Mouse (Mus musculus) heart, embryonic 12.5 days (tissue): ENCODE measurements around the gene Ankrd6. TPM values are rescaled to one million over a fixed set of nuclear protein-coding genes. Genes with fewer than 3 reads are reported as not detected.

Source experiments
- ATAC-seq: fragments of 200-750 bp; cut with Nextera tagmentation; 2 replicates; pipeline ENCODE4 v1.8.0; 2017; ENCODE audit warnings: moderate TSS enrichment, moderate library complexity; ENCODE audit not compliant: insufficient number of reproducible peaks, low FRiP score
- H3K27ac ChIP-seq: fragments of 300-500 bp; sonication (generic); 2 replicates; pipeline ENCODE4 v1.5.1; 2016; ENCODE audit warnings: mild to moderate bottlenecking, moderate library complexity; ENCODE audit not compliant: poor library complexity, severe bottlenecking
- H3K27me3 ChIP-seq: fragments of 300-500 bp; sonication (generic); replicated peaks from 2 replicates; pipeline ENCODE4 v1.6.1; 2016; ENCODE audit warnings: mild to moderate bottlenecking, moderate library complexity
- H3K36me3 ChIP-seq: fragments of 300-500 bp; sonication (generic); 2 replicates; pipeline ENCODE4 v1.6.1; 2016; ENCODE audit warnings: mild to moderate bottlenecking, moderate library complexity
- H3K4me1 ChIP-seq: fragments of 300-500 bp; sonication (generic); replicated peaks from 2 replicates; pipeline ENCODE4 v1.6.1; 2016; ENCODE audit warnings: mild to moderate bottlenecking
- H3K4me2 ChIP-seq: fragments of 300-500 bp; sonication (generic); 2 replicates; pipeline ENCODE4 v1.6.1; 2016; ENCODE audit warnings: mild to moderate bottlenecking, moderate library complexity
- H3K4me3 ChIP-seq: fragments of 300-500 bp; sonication (generic); 2 replicates; pipeline ENCODE4 v1.5.1; 2016; ENCODE audit warnings: mild to moderate bottlenecking
- H3K9ac ChIP-seq: fragments of 300-500 bp; sonication (generic); 2 replicates; pipeline ENCODE4 v1.6.1; 2016; ENCODE audit warnings: mild to moderate bottlenecking, moderate library complexity
- H3K9me3 ChIP-seq: fragments of 300-500 bp; sonication (generic); replicated peaks from 2 replicates; pipeline ENCODE4 v1.6.1; 2016; ENCODE audit warnings: mild to moderate bottlenecking, moderate library complexity
- WGBS: fragments of 180-500 bp; shearing (Covaris S2); methylation state at CpG from one replicate; pipeline ENCODE4 v1.1.7; 2016; 5-methylcytosine and 5-hydroxymethylcytosine counted together
- polyA plus RNA-seq: library from polyadenylated mRNA; unstranded; fragments of >200 nt; fragmentation: Nextera tagmentation; extraction: Ambion mirVana; gene quantifications from 2 replicates; pipeline ENCODE4 v1.2.1, GENCODE M21; 2016

Gene Ankrd6
- polyA plus RNA-seq, 1 experiment from 2014 or later = 7.7 TPM

GRCm38 (mm10) chr4:32923436-32923835 lies 27.2 kb downstream of the Ankrd6 start:
- Histone ChIP-seq H3K36me3 (0 out of 2 replicates have a peak, but pooled peaks cover 2% of the 10 kb centered on the region), H3K27ac (no peak overlapping the region), H3K4me2 (peak overlapping the region; percentile 60), H3K9ac (peak overlapping the region; percentile 42; the same call in 1 of the 2 replicates), H3K9me3 (no peaks in the 10 kb centered on the region), H3K27me3 (no peaks in the 10 kb centered on the region), H3K4me1 (peaks cover 29% of the 10 kb centered on the region), H3K4me3 (peak overlapping the region; percentile 11; the same call in 1 of the 2 replicates)
- WGBS = 3% methylated on average over 10 of the region's 10 CpGs
- no peak for ATAC-seq

GRCm38 (mm10) chr4:32922871-32923270 lies 27.8 kb downstream of the Ankrd6 start:
- no peak overlapping the region for H3K9ac ChIP-seq
- H3K4me3 ChIP-seq = no peak overlapping the region
- H3K27ac ChIP-seq = no peak overlapping the region
- no peak for ATAC-seq
- H3K27me3 ChIP-seq = no peaks in the 10 kb centered on the region
- WGBS = 96% methylated on average over 1 of the region's 1 CpGs
- H3K36me3 ChIP-seq = no peaks in the 10 kb centered on the region
- H3K4me2 ChIP-seq = peak overlapping the region; percentile 60
- H3K9me3 ChIP-seq = no peaks in the 10 kb centered on the region
- peaks cover 33% of the 10 kb centered on the region for H3K4me1 ChIP-seq

GRCm38 (mm10) chr4:32920863-32921262 lies 29.8 kb downstream of the Ankrd6 start:
- Histone ChIP-seq H3K4me2 (no peak overlapping the region), H3K27ac (no peak overlapping the region), H3K4me3 (no peak overlapping the region), H3K27me3 (no peaks in the 10 kb centered on the region), H3K9me3 (no peaks in the 10 kb centered on the region), H3K9ac (no peak overlapping the region), H3K4me1 (peaks cover 45% of the 10 kb centered on the region), H3K36me3 (no peaks in the 10 kb centered on the region)
- ATAC-seq = no peak
- 83% methylated on average over 7 of the region's 7 CpGs for WGBS

GRCm38 (mm10) chr4:32918571-32918970 lies 32.1 kb downstream of the Ankrd6 start:
- no peaks in the 10 kb centered on the region for H3K9me3 ChIP-seq
- no peaks in the 10 kb centered on the region for H3K36me3 ChIP-seq
- peaks cover 41% of the 10 kb centered on the region for H3K4me1 ChIP-seq
- no peak overlapping the region for H3K4me2 ChIP-seq
- no peak overlapping the region for H3K4me3 ChIP-seq
- WGBS = 70% methylated on average over 5 of the region's 5 CpGs
- H3K27me3 ChIP-seq = no peaks in the 10 kb centered on the region
- H3K9ac ChIP-seq = no peak overlapping the region
- no peak for ATAC-seq
- no peak overlapping the region for H3K27ac ChIP-seq

DNA sequence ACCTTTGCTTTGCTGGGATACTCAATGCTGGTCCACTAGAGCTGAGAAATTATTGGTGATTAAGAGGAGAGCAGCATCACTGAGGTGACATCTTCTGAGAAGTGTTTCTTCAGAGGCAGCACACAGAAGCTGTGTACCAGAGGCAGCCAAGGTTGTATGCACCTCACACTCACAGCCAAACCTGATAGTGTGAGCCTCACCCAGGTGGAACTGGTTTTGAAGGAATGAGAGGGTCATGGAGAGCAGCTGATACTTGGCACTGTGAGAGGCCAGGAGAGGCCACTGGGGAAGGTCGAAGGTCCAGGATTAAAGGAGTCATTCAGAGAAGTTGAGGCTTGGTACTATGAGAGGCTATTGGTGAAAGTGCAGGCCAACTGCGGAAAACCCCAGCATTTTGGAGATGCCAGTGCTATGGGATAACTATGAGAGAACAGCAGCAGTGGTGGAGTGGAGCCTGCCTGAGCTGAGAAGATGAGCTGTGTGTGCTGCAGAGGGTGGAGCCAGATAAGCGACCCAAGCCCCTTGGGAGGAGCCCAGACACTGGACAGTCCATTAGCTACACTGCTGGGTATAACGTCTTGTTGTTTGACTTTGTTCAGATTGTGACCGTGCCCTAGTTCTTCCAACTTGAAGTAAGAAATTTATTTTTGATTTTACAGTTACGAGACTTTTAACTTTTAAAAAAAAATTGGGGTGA lies 33.8 kb downstream of the Ankrd6 start:
- no peak overlapping the region for H3K9ac ChIP-seq
- 53% methylated on average over 6 of the region's 6 CpGs for WGBS
- no peak overlapping the region for H3K4me3 ChIP-seq
- no peaks in the 10 kb centered on the region for H3K36me3 ChIP-seq
- peaks cover 31% of the 10 kb centered on the region for H3K4me1 ChIP-seq
- no peaks in the 10 kb centered on the region for H3K9me3 ChIP-seq
- H3K4me2 ChIP-seq = no peak overlapping the region
- peak; percentile 93 for ATAC-seq
- H3K27me3 ChIP-seq = no peaks in the 10 kb centered on the region
- H3K27ac ChIP-seq = 0 out of 2 replicates have a peak overlapping the region, but pooled peaks have one; percentile 23

- Histone ChIP-seq H3K4me1 (peaks cover 31% of the 10 kb centered on the region), H3K27ac (peak overlapping the region; percentile 23; the same call in 1 of the 2 replicates), H3K9me3 (no peaks in the 10 kb centered on the region), H3K27me3 (no peaks in the 10 kb centered on the region), H3K4me3 (no peak overlapping the region), H3K9ac (no peak overlapping the region), H3K4me2 (no peak overlapping the region), H3K36me3 (no peaks in the 10 kb centered on the region)
- 55% methylated on average over 8 of the region's 8 CpGs for WGBS
- ATAC-seq = no peak
Measured at GRCm38 (mm10) chr4:32915928-32916327, 34.7 kb downstream of the Ankrd6 start.

DNA sequence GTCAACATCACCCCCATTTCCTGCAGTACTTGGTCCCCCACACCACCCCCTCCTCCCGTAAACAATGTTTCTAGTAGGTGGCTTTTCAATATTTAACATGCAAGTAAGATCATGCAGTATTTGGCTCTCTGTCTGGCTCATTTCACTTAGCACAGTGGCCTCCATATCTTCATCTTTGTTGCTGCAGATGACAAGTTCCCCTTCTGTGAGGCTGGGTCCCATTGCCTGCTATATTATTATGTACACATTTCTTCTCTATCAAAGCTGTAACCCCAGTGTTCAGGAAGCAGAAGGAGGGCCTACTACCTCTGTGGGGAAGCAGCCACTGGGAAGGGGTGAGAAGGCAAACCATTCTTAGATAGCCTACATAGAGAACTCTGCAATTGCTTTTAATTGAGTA lies 40.6 kb downstream of the Ankrd6 start:
- Histone ChIP-seq H3K4me2 (peak overlapping the region; percentile 5; the same call in 1 of the 2 replicates), H3K9ac (no peak overlapping the region), H3K27me3 (no peaks in the 10 kb centered on the region), H3K4me1 (peaks cover 44% of the 10 kb centered on the region), H3K4me3 (no peak overlapping the region), H3K9me3 (no peaks in the 10 kb centered on the region), H3K36me3 (no peaks in the 10 kb centered on the region), H3K27ac (no peak overlapping the region)
- no peak for ATAC-seq
- WGBS = 78% methylated on average over 1 of the region's 1 CpGs

DNA sequence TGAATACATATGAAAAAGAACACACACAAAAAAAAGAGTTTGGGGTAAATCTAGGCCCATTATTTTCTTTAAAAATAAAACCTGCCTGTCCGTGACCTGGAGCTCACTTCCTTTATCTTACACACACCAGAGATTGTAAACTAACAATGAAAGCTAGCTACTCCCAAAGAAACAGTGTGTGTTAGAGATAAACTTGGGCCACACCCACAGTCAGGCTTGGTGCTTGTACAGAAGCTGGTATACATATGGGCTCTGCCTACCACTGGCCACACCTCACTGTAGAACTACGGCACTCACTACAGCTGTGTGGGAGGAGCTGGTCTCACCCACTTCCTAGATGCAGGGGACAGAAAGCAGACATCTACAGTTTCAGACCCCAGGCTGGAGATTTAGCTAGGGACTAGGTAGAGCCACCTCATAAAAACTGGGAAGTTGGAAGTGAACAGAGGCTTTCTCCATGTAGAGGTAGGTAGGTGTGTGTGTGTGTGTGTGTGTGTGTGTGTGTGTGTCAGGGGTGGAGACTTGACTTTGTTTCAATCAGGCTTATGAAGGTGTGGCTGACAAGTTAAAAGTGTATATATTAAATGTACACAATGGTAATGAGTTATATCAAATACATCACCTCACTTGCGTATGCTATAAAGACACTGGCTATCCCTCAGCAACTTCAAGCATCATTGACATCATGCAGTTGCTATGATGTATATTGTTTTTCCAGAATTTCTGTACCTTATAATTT lies 41.2 kb downstream of the Ankrd6 start:
- H3K4me3 ChIP-seq = no peak overlapping the region
- no peaks in the 10 kb centered on the region for H3K27me3 ChIP-seq
- no peak overlapping the region for H3K27ac ChIP-seq
- peak overlapping the region; percentile 5; the same call in 1 of the 2 replicates for H3K4me2 ChIP-seq
- no peak overlapping the region for H3K9ac ChIP-seq
- peaks cover 43% of the 10 kb centered on the region for H3K4me1 ChIP-seq
- no peaks in the 10 kb centered on the region for H3K36me3 ChIP-seq
- WGBS = 53% methylated on average over 3 of the region's 3 CpGs
- H3K9me3 ChIP-seq = no peaks in the 10 kb centered on the region
- ATAC-seq = peak; percentile 96

DNA sequence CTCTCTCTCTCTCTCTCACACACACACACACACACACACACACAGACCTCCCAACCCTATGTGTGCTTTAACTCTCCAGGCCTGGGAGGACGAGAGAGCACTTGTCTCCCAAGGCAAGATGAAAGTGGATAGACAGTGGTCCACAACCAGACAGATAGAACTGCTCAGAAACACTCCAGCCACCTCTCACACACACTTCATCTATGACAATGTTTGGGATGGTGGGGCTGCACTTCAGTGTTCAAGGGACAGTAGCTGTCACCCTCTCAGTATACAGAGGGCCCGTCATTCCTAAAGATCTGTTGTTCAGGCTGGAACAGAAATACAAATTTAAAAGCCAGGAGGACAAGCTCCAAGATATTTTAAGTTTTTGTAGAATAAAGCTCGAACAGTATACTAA lies 43.0 kb downstream of the Ankrd6 start:
- Histone ChIP-seq H3K4me3 (no peak overlapping the region), H3K9ac (peak overlapping the region; percentile 15; the same call in 1 of the 2 replicates), H3K27ac (no peak overlapping the region), H3K36me3 (no peaks in the 10 kb centered on the region), H3K27me3 (no peaks in the 10 kb centered on the region), H3K4me2 (no peak overlapping the region), H3K9me3 (no peaks in the 10 kb centered on the region), H3K4me1 (peaks cover 44% of the 10 kb centered on the region)
- 63% methylated on average over 3 of the region's 3 CpGs for WGBS
- ATAC-seq = no peak

DNA sequence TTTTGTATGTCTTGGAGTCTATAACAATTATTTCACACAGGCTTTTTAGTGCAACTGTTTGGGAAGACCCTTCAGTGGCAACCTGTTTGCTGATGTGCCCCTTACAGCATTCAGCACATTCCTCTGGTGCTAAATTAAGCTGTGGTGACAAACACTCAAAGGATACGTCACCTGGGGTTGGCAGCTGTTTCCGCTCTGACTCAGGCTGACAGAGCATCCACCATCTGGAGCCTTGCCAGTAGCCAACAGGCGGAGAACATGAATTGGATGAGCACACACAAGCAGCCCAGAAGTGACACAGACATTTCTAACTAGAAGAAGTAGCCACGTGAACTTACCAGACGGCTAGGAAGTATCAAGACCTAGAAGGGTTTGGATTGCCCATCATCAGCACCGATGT lies 44.0 kb downstream of the Ankrd6 start:
- no peaks in the 10 kb centered on the region for H3K36me3 ChIP-seq
- peak overlapping the region; percentile 58 for H3K27ac ChIP-seq
- H3K9ac ChIP-seq = no peak overlapping the region
- no peak overlapping the region for H3K4me3 ChIP-seq
- WGBS = 41% methylated on average over 6 of the region's 6 CpGs
- peak; percentile 26; the same call in 1 of the 2 replicates for ATAC-seq
- H3K4me2 ChIP-seq = peak overlapping the region; percentile 22; the same call in 1 of the 2 replicates
- no peaks in the 10 kb centered on the region for H3K27me3 ChIP-seq
- H3K9me3 ChIP-seq = no peaks in the 10 kb centered on the region
- peaks cover 44% of the 10 kb centered on the region for H3K4me1 ChIP-seq

GRCm38 (mm10) chr4:32905913-32906312 lies 44.7 kb downstream of the Ankrd6 start:
- H3K27ac ChIP-seq = peak overlapping the region; percentile 58
- H3K9me3 ChIP-seq = no peaks in the 10 kb centered on the region
- peaks cover 44% of the 10 kb centered on the region for H3K4me1 ChIP-seq
- no peak overlapping the region for H3K4me2 ChIP-seq
- H3K9ac ChIP-seq = no peak overlapping the region
- no peaks in the 10 kb centered on the region for H3K27me3 ChIP-seq
- no peaks in the 10 kb centered on the region for H3K36me3 ChIP-seq
- ATAC-seq = no peak
- no peak overlapping the region for H3K4me3 ChIP-seq
- WGBS = 93% methylated on average over 2 of the region's 2 CpGs
